Mouse (Mus musculus): ENCODE data around the gene Cep152. TPM values are rescaled to one million over a fixed set of nuclear protein-coding genes. Genes with fewer than 3 reads are reported as not detected.
A peak's percentile ranks its signal among the peaks of the same experiment; 100 is the strongest.

Gene Cep152
- polyA plus RNA-seq, 1 experiment from 2014 or later: 4.7 TPM

GRCm38 (mm10) chr2:125543646-125544045, 81.3 kb downstream of the Cep152 start:
- no peak overlapping the region for H3K27ac ChIP-seq
- no peak overlapping the region for H3K9ac ChIP-seq
- no peaks in the 10 kb centered on the region for H3K27me3 ChIP-seq (replicated peaks)
- no peak overlapping the region for H3K4me2 ChIP-seq (replicated peaks)
- no peaks in the 10 kb centered on the region for H3K9me3 ChIP-seq
- no peak for ATAC-seq
- no peaks in the 10 kb centered on the region for H3K36me3 ChIP-seq
- H3K4me1 ChIP-seq (replicated peaks): no peaks in the 10 kb centered on the region
- 67% methylated on average over 1 of the region's 1 CpGs for WGBS
- no peak overlapping the region for H3K4me3 ChIP-seq (replicated peaks)

DNA sequence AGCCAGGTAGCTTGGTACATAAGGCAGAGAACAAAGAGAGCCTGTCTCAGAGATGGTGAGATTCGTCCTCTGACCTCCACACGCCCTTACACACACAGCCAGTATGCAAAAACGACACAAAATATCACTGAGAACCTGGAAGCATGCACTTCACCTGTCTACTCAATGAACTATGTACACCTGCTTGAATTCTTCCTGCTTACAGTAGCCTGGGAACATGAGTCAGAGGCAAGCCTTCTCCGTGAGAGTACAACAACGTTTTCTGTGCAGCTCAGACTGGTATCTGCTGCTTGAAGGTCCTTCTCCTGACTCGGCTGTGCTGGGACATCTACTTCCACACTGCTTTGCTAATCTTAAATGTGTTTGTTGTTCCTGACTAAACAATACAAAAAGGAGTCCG, 83.5 kb downstream of the Cep152 start:
- WGBS: 74% methylated on average over 7 of the region's 7 CpGs
- no peak for ATAC-seq
- no peak overlapping the region for H3K9ac ChIP-seq
- no peaks in the 10 kb centered on the region for H3K4me1 ChIP-seq (replicated peaks)
- H3K27ac ChIP-seq: no peak overlapping the region
- H3K9me3 ChIP-seq: no peaks in the 10 kb centered on the region
- H3K4me3 ChIP-seq (replicated peaks): no peak overlapping the region
- H3K27me3 ChIP-seq (replicated peaks): no peaks in the 10 kb centered on the region
- no peaks in the 10 kb centered on the region for H3K36me3 ChIP-seq
- H3K4me2 ChIP-seq (replicated peaks): no peak overlapping the region

- Histone ChIP-seq H3K27me3 (replicated peaks) (no peaks in the 10 kb centered on the region), H3K36me3 (no peaks in the 10 kb centered on the region), H3K4me2 (replicated peaks) (no peak overlapping the region), H3K27ac (no peak overlapping the region), H3K9ac (no peak overlapping the region), H3K4me3 (replicated peaks) (no peak overlapping the region), H3K9me3 (no peaks in the 10 kb centered on the region), H3K4me1 (replicated peaks) (no peaks in the 10 kb centered on the region)
- WGBS: 71% methylated on average over 7 of the region's 7 CpGs
- ATAC-seq: no peak
Measured at GRCm38 (mm10) chr2:125540579-125540978, 84.3 kb downstream of the Cep152 start.

- no peak for ATAC-seq
- Histone ChIP-seq H3K4me3 (replicated peaks) (no peak overlapping the region), H3K9me3 (no peaks in the 10 kb centered on the region), H3K4me1 (replicated peaks) (no peaks in the 10 kb centered on the region), H3K4me2 (replicated peaks) (no peak overlapping the region), H3K27ac (no peak overlapping the region), H3K9ac (no peak overlapping the region), H3K27me3 (replicated peaks) (no peaks in the 10 kb centered on the region), H3K36me3 (no peaks in the 10 kb centered on the region)
- WGBS: 87% methylated on average over 3 of the region's 3 CpGs
Measured at GRCm38 (mm10) chr2:125539640-125540039, 85.3 kb downstream of the Cep152 start.

GRCm38 (mm10) chr2:125530665-125531064, 94.2 kb downstream of the Cep152 start:
- Histone ChIP-seq H3K36me3 (no peaks in the 10 kb centered on the region), H3K4me3 (replicated peaks) (no peak overlapping the region), H3K27me3 (replicated peaks) (no peaks in the 10 kb centered on the region), H3K4me1 (replicated peaks) (0 out of 2 replicates have a peak, but pooled peaks cover 5% of the 10 kb centered on the region), H3K9ac (no peak overlapping the region), H3K4me2 (replicated peaks) (no peak overlapping the region), H3K9me3 (no peaks in the 10 kb centered on the region), H3K27ac (no peak overlapping the region)
- peak; percentile 73 for ATAC-seq
- WGBS: 41% methylated on average over 6 of the region's 6 CpGs

DNA sequence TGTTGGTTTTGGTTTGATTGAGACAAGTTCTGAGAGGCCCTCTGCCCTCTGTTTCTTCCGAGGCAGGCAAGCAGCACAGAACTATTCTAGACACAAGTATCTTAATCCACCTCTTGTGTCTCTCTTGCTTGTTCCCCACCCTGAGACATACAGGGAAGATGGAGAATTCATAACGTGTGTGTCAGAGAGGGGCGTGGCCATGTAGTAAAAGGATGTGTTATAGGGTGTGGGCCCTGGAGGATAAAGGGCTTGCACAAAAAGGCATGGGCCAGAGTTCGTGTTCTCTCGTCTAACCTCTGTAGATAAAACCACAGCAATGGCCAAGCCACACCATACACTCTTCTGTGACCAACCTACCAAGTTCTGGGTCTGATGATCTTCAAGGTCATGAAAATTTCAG, 98.3 kb downstream of the Cep152 start:
- H3K27ac ChIP-seq: no peak overlapping the region
- H3K9me3 ChIP-seq: no peaks in the 10 kb centered on the region
- no peak overlapping the region for H3K4me3 ChIP-seq (replicated peaks)
- no peaks in the 10 kb centered on the region for H3K36me3 ChIP-seq
- 77% methylated on average over 5 of the region's 5 CpGs for WGBS
- 0 out of 2 replicates have a peak, but pooled peaks cover 5% of the 10 kb centered on the region for H3K4me1 ChIP-seq (replicated peaks)
- no peak for ATAC-seq
- no peak overlapping the region for H3K4me2 ChIP-seq (replicated peaks)
- no peak overlapping the region for H3K9ac ChIP-seq
- H3K27me3 ChIP-seq (replicated peaks): no peaks in the 10 kb centered on the region

GRCm38 (mm10) chr2:125525484-125525883, 99.4 kb downstream of the Cep152 start:
- Histone ChIP-seq H3K27ac (no peak overlapping the region), H3K4me3 (replicated peaks) (no peak overlapping the region), H3K9me3 (no peaks in the 10 kb centered on the region), H3K4me2 (replicated peaks) (no peak overlapping the region), H3K27me3 (replicated peaks) (no peaks in the 10 kb centered on the region), H3K9ac (no peak overlapping the region), H3K4me1 (replicated peaks) (no peaks in the 10 kb centered on the region), H3K36me3 (no peaks in the 10 kb centered on the region)
- 81% methylated on average over 2 of the region's 2 CpGs for WGBS
- ATAC-seq: no peak

DNA sequence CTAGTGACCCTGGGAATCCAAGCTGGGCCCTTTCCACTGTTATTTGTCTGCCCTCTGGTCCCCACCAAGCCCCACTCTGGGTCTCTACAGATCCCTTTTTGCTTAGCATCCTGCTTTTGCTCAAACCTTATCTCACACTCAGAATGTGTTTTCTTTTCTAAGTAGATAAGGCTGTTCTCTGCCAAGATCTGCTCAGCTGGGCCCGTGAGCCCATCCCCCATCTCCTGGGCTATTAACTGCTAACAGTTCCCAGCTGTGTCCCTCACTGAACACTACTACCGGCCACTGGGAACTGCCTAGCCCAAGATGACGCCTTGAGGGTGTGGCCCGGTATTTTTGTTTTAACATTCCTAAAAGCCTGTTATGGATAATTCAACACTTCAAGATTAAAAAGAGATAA, 108.3 kb downstream of the Cep152 start:
- Histone ChIP-seq H3K4me3 (replicated peaks) (no peak overlapping the region), H3K4me2 (replicated peaks) (no peak overlapping the region), H3K4me1 (replicated peaks) (no peaks in the 10 kb centered on the region), H3K27me3 (replicated peaks) (no peaks in the 10 kb centered on the region), H3K9ac (no peak overlapping the region), H3K27ac (peak overlapping the region; percentile 32; the same call in 1 of the 2 replicates), H3K9me3 (no peaks in the 10 kb centered on the region), H3K36me3 (no peaks in the 10 kb centered on the region)
- 15% methylated on average over 4 of the region's 4 CpGs for WGBS
- ATAC-seq: peak; percentile 51; the same call in 1 of the 2 replicates

GRCm38 (mm10) chr2:125515291-125516057, 109.4 kb downstream of the Cep152 start:
- 66% methylated on average over 12 of the region's 12 CpGs for WGBS
- no peaks in the 10 kb centered on the region for H3K9me3 ChIP-seq
- H3K27me3 ChIP-seq (replicated peaks): no peaks in the 10 kb centered on the region
- ATAC-seq: no peak
- no peaks in the 10 kb centered on the region for H3K36me3 ChIP-seq
- H3K4me1 ChIP-seq (replicated peaks): no peaks in the 10 kb centered on the region
- no peak overlapping the region for H3K27ac ChIP-seq
- H3K9ac ChIP-seq: no peak overlapping the region
- no peak overlapping the region for H3K4me3 ChIP-seq (replicated peaks)
- no peak overlapping the region for H3K4me2 ChIP-seq (replicated peaks)

DNA sequence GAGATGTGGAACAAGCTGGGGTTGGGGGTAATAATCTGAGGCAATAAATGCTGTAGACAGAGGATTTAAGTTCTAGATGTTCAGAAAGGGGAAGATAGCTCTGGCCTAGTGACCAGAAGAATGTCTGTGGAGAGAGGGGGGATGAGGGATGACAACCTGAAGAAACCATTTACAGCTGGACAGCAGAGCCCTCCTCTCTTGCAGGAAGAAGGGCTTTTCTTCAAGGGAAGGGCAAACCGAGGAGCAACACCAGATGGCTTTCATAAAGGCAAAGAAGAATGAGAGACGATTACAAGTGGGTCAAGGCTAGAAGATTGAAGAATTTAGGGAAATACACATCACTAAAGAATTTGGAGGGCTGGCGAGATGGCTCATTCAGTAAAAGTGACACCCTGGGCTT, 110.5 kb downstream of the Cep152 start:
- Histone ChIP-seq H3K9ac (no peak overlapping the region), H3K4me2 (replicated peaks) (no peak overlapping the region), H3K27me3 (replicated peaks) (no peaks in the 10 kb centered on the region), H3K4me3 (replicated peaks) (no peak overlapping the region), H3K27ac (no peak overlapping the region), H3K9me3 (no peaks in the 10 kb centered on the region), H3K36me3 (no peaks in the 10 kb centered on the region), H3K4me1 (replicated peaks) (no peaks in the 10 kb centered on the region)
- 52% methylated on average over 3 of the region's 3 CpGs for WGBS
- ATAC-seq: no peak

Other genes with a start within 250 kb of the Cep152 start
- 0.28 and 0.35 TPM in 2 replicates for gene Gm9913, start 120.0 kb downstream of the Cep152 start, polyA plus RNA-seq (2015; fragmentation: Nextera tagmentation; extraction: Ambion mirVana)
- gene Fbn1, start 117.1 kb downstream of the Cep152 start, polyA plus RNA-seq (2015; fragmentation: Nextera tagmentation; extraction: Ambion mirVana): 20.8 and 21.9 TPM in 2 replicates
- 105 and 114 TPM in 2 replicates for gene Eid1, start 48.0 kb upstream of the Cep152 start, polyA plus RNA-seq (2015; fragmentation: Nextera tagmentation; extraction: Ambion mirVana)
- 1.8 and 1.9 TPM in 2 replicates for gene Shc4, start 99.0 kb upstream of the Cep152 start, polyA plus RNA-seq (2015; fragmentation: Nextera tagmentation; extraction: Ambion mirVana)
- 14.0 and 14.1 TPM in 2 replicates for gene Secisbp2l, start 157.8 kb upstream of the Cep152 start, polyA plus RNA-seq (2015; fragmentation: Nextera tagmentation; extraction: Ambion mirVana)
- 63.0 and 63.7 TPM in 2 replicates for gene Galk2, start 234.0 kb upstream of the Cep152 start, polyA plus RNA-seq (2015; fragmentation: Nextera tagmentation; extraction: Ambion mirVana)
- 59.5 and 69.9 TPM in 2 replicates for gene Cops2, start 234.0 kb upstream of the Cep152 start, polyA plus RNA-seq (2015; fragmentation: Nextera tagmentation; extraction: Ambion mirVana)